Mouse (Mus musculus) testis, adult 2 months (tissue): Measurements from ENCODE around the gene Ifng. TPM values are rescaled to one million over a fixed set of nuclear protein-coding genes. Genes with fewer than 3 reads are reported as not detected.
"Not testable (repeated sequence)": the region's sequence is repeated elsewhere in the genome, so short reads cannot be mapped to it uniquely, and the experiment has no call there.

Experiments used
- H3K27ac ChIP-seq: fragments of 200-500 bp; 2 replicates; pipeline ENCODE4 v1.5.1; 2012; ENCODE audit warnings: low read depth, low read length; ENCODE audit not compliant: control insufficient read depth, insufficient read depth
- H3K27me3 ChIP-seq: fragments of 200-500 bp; 2 replicates; pipeline ENCODE4 v1.6.1; 2012; ENCODE audit warnings: mild to moderate bottlenecking, low read length, moderate library complexity; ENCODE audit not compliant: control insufficient read depth, insufficient read depth
- H3K36me3 ChIP-seq: fragments of 200-500 bp; 2 replicates; pipeline ENCODE4 v1.6.1; 2012; ENCODE audit warnings: mild to moderate bottlenecking, low read length; ENCODE audit not compliant: control insufficient read depth, insufficient read depth
- H3K4me1 ChIP-seq: fragments of 200-500 bp; 2 replicates; pipeline ENCODE4 v1.6.1; 2012; ENCODE audit warnings: low read length; ENCODE audit not compliant: control insufficient read depth, insufficient read depth
- H3K4me3 ChIP-seq: fragments of 200-500 bp; 2 replicates; pipeline ENCODE4 v1.5.1; 2012; ENCODE audit warnings: low read depth, mild to moderate bottlenecking, low read length, moderate library complexity, mixed read lengths; ENCODE audit not compliant: control insufficient read depth
- CTCF ChIP-seq: fragments of 200-500 bp; IDR thresholded peaks from 2 replicates; pipeline ENCODE4 v1.5.1; 2012; ENCODE audit warnings: low read depth, mild to moderate bottlenecking, inconsistent platforms, low read length, moderate library complexity; ENCODE audit not compliant: control insufficient read depth, insufficient read depth, insufficient replicate concordance
- POLR2A ChIP-seq: fragments of 200-500 bp; IDR thresholded peaks from 2 replicates; pipeline ENCODE4 v1.6.1; 2012; ENCODE audit warnings: low read depth, mild to moderate bottlenecking, inconsistent platforms, low read length, moderate library complexity; ENCODE audit not compliant: control insufficient read depth
- polyA plus RNA-seq: library from polyadenylated mRNA; depleted of rRNA; stranded (reverse); fragments of >200 nt; gene quantifications from 2 replicates; pipeline ENCODE4 v1.2.3, GENCODE M21; 2012

Gene Ifng
- polyA plus RNA-seq, 1 experiment = not detected

DNA sequence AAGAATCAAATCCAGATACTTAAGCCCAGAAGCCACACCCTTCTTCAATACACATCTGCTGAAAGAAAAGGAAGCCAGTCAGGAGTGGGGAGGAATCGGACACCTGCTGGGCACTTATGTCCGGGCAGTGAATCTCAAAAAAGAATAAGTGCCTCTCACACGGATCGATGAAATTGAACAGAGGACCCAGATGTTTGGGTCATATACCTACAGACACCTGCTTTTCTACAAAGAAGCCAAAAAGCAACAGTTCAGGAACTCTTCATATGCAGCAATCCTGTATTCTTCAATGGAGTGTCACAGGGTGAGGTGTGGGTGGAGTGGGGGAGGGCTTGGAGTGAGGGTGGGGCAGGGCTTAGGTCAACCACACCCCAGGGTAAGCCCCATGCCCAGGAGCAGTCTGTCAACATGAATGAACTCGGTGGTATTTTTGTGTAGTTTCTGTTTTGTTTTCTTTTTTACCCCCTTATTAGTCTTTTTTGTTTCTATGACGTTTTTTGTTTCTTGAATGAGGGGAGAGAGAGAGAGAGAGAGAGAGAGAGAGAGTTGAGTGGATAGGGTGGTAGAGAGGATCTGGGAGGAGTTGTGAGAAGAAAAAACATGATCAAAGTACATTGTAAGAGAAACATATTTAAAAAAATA lies 20.4 kb downstream of the Ifng start:
- TF ChIP-seq CTCF (no peak), POLR2A (no peak)
- no peaks in the 10 kb centered on the region for H3K27me3 ChIP-seq
- no peaks in the 10 kb centered on the region for H3K36me3 ChIP-seq
- no peak overlapping the region for H3K27ac ChIP-seq
- no peaks in the 10 kb centered on the region for H3K4me1 ChIP-seq
- H3K4me3 ChIP-seq = no peak overlapping the region

DNA sequence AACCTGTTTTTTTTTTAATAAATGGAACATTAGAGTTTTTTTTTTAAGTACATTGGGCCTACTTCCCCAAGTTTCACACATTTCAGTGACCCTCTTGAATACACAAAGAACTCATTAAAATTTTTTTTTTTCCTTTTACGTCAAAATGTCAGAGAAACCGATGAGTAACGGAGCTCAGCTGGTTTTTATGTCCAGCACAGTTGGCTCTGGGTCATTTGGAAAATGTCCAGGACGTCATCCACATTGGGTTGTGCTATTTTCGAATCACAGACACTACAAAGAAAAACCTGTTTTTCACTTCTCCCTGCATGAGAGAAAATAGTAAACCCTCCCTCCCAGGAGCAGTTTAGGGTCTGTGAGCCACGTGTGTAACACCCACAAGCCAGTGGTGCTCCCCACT lies 25.6 kb downstream of the Ifng start:
- H3K27me3 ChIP-seq = no peaks in the 10 kb centered on the region

DNA sequence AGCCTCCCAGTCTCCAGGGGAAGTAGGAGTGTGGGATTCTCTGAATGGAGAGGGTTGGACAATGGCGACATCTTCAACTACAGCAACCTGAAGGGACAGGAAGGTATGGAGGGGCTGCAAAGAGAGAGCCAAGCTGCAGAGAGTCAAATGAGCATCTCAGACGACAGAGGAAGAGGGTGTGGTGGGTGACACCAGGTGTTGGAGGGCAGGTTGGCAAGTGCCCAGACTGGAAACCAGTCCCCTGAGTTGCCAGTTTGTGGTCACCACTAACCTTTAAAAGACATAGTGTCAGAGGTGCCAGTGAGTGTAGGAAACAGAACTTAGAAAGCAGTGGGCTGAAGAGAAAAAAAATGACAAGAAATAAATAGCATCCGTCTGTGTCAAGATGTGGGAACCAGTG lies 28.2 kb downstream of the Ifng start:
- H3K4me1 ChIP-seq = no peaks in the 10 kb centered on the region
- no peak overlapping the region for H3K27ac ChIP-seq
- no peaks in the 10 kb centered on the region for H3K27me3 ChIP-seq
- no peak for TF ChIP-seq POLR2A
- TF ChIP-seq CTCF = no peak
- no peak overlapping the region for H3K4me3 ChIP-seq
- H3K36me3 ChIP-seq = no peaks in the 10 kb centered on the region

More for the DNA sequence above, 25.6 kb downstream of the Ifng start:
- no peak for TF ChIP-seq CTCF
- TF ChIP-seq POLR2A = no peak
- H3K4me3 ChIP-seq = no peak overlapping the region
- no peaks in the 10 kb centered on the region for H3K4me1 ChIP-seq
- H3K36me3 ChIP-seq = no peaks in the 10 kb centered on the region
- H3K27ac ChIP-seq = no peak overlapping the region

DNA sequence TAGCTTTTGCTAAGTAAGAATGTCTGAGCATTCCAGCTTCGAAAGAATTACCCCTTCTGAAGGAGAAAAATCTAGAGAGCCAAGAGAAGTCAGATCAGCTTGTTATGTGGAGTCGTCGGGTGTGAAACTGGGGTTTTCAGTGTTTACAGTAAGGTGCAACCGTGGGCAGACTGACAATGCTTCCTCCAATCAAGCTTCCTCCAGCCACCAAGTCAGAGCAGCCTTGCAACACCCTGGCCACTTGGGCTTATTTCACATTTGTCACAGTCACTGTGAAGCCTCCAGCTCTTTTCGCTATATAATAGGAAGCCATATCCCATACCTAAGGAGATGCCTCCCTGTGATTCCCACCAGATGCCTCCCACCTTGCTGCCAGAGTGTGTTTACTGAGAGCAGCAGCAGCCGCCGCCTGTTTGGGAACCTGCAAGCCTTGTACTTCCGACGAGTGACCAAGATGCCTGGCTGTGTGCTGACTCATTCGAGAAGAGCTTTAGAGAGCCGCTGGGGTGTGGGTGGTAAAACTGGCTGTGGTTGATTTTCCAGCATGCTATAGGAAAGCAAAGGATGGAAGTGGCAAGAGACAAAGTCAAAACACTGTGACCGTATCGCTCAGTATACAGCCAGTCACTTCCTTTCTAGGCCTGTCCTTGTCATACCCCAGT lies 29.6 kb downstream of the Ifng start:
- Histone ChIP-seq H3K36me3 (no peaks in the 10 kb centered on the region), H3K4me3 (no peak overlapping the region), H3K27me3 (no peaks in the 10 kb centered on the region), H3K4me1 (no peaks in the 10 kb centered on the region), H3K27ac (no peak overlapping the region)
- TF ChIP-seq CTCF (no peak), POLR2A (no peak)

DNA sequence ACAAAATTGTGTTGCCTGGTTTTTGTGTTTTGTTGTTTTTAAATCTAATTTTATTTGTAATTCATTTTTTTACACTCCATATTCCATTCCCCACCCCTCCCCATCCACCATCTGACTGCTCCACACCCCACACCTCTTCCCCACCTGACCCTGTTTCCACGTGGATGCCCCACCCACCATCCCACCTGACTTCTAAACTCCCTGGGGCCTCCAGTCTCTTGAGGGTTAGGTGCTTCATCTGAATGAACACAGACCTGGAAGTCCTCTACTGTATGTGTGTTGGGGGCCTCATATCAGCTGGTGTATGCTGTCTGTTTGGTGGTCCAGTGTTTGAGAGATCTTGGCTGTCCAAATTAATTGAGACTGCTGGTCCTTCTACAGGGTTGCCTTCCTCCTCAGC lies 32.0 kb downstream of the Ifng start:
- H3K27ac ChIP-seq, H3K4me1 ChIP-seq, H3K27me3 ChIP-seq, H3K36me3 ChIP-seq, H3K4me3 ChIP-seq: not testable (repeated sequence)

DNA sequence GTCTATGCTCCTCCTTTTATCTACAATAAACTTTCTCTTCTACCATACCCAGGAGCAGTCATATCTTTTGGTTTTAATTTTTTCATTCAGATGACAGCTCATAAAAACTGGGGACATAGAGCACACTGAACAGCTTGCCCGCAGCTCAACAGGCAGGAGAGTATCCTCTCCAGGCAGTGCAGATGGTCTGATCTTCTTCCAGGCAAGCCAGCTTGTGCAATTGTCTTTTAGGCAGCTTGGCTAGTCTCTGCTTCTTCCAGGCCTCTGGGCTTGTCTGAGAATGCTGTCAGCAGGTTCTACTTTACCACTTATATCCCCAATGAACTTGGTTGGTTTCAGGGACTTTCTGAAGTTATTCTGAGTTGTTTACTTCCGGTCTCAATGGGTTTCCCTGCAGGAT lies 35.9 kb downstream of the Ifng start:
- Histone ChIP-seq H3K4me3 (no peak overlapping the region), H3K4me1 (no peaks in the 10 kb centered on the region), H3K27me3 (no peaks in the 10 kb centered on the region), H3K36me3 (no peaks in the 10 kb centered on the region), H3K27ac (no peak overlapping the region)
- TF ChIP-seq POLR2A (no peak), CTCF (no peak)

DNA sequence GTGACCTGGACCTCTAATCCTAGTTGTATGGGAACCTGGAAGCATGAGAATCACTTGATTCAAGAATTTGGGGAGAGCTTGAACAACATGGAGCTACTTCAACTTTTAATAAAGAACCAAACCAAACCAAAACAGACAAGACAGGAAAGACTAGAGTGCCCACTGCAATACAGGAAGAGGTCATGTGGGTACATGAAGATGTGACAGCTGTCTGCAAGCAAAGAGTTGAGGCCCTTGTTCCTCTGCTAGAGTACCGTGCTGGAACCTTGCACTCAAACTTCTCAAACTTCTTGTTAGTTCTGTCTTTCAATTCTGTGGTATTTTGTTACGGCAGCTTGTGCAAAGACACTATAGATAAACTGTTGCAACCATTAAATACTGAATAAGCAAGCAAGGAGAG lies 36.5 kb downstream of the Ifng start:
- Histone ChIP-seq H3K27ac (no peak overlapping the region), H3K36me3 (no peaks in the 10 kb centered on the region)
- no peak for TF ChIP-seq CTCF
- TF ChIP-seq POLR2A = no peak

More for the DNA sequence above, 36.5 kb downstream of the Ifng start:
- no peaks in the 10 kb centered on the region for H3K27me3 ChIP-seq
- no peaks in the 10 kb centered on the region for H3K4me1 ChIP-seq
- H3K4me3 ChIP-seq = no peak overlapping the region
